Mouse (Mus musculus): ENCODE data around the gene Saa1. TPM values are rescaled to one million over a fixed set of nuclear protein-coding genes. Genes with fewer than 3 reads are reported as not detected.

Saa1 gene
- polyA plus RNA-seq (2014; fragmentation: Illumina TruSeq; extraction: RNeasy Lipid Tissue Mini Kit (QIAGEN cat#74804); ENCODE audit: insufficient read depth, low read depth, low replicate concordance): not detected

GRCm38 (mm10) chr7:46742880-46743279 is at the start of gene Saa1:
Gene Saa1 (minus strand): TSS chr7:46742980.

GRCm38 (mm10) chr7:46751490-46751889 is 8.7 kb upstream of the Saa1 start, which contains the start of gene Saa2:
Gene Saa2 (plus strand): TSS chr7:46751790.

GRCm38 (mm10) chr7:46732458-46732857 is 10.3 kb downstream of the Saa1 start, which contains the start of gene Saa4:
Gene Saa4 (minus strand): TSS chr7:46732603.

DNA sequence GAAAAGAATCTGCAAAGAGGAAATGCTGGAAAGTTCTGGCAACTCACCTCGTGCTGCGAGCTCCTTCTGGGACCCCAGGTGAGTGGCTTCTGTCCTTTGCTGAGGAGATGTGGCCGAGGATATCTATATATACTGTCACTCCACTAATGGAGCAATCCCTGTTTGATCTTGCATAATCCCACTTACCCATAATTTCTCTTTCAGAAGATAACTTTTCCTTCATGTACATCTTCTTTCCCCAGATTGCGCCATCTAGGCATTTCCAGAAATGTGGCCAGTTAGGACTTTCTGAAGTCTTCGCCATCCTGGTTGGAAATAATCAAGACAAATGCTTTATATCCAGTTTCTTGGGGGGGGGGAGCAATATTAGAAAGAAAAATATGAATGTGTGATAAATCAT is 27.2 kb downstream of the Saa1 start, which contains the start of gene Saa3:
Gene Saa3, minus strand, starts transcription at position 101 of the 400 bp plus-strand sequence.

GRCm38 (mm10) chr7:46710390-46710844 is 32.4 kb downstream of the Saa1 start, which contains the start of gene Saal1:
Gene Saal1 (minus strand): TSS chr7:46710680.

Other genes with a start within 250 kb of the Saa1 start
- gene Sergef, start 103.2 kb downstream of the Saa1 start, polyA plus RNA-seq (2014; fragmentation: Illumina TruSeq; extraction: RNeasy Lipid Tissue Mini Kit (QIAGEN cat#74804); ENCODE audit: insufficient read depth, low read depth, low replicate concordance): 7.2 TPM
- not detected for gene Tph1, start 70.4 kb downstream of the Saa1 start, polyA plus RNA-seq (2014; fragmentation: Illumina TruSeq; extraction: RNeasy Lipid Tissue Mini Kit (QIAGEN cat#74804); ENCODE audit: insufficient read depth, low read depth, low replicate concordance)
- gene Saal1, start 32.3 kb downstream of the Saa1 start, polyA plus RNA-seq (2014; fragmentation: Illumina TruSeq; extraction: RNeasy Lipid Tissue Mini Kit (QIAGEN cat#74804); ENCODE audit: insufficient read depth, low read depth, low replicate concordance): 5.7 TPM
- gene Saa3, start 27.3 kb downstream of the Saa1 start, polyA plus RNA-seq (2014; fragmentation: Illumina TruSeq; extraction: RNeasy Lipid Tissue Mini Kit (QIAGEN cat#74804); ENCODE audit: insufficient read depth, low read depth, low replicate concordance): 26.5 TPM
- gene Saa4, start 10.4 kb downstream of the Saa1 start, polyA plus RNA-seq (2014; fragmentation: Illumina TruSeq; extraction: RNeasy Lipid Tissue Mini Kit (QIAGEN cat#74804); ENCODE audit: insufficient read depth, low read depth, low replicate concordance): not detected
- not detected for gene Saa2, start 8.8 kb upstream of the Saa1 start, polyA plus RNA-seq (2014; fragmentation: Illumina TruSeq; extraction: RNeasy Lipid Tissue Mini Kit (QIAGEN cat#74804); ENCODE audit: insufficient read depth, low read depth, low replicate concordance)
- 14.7 TPM for gene Hps5, start 53.1 kb upstream of the Saa1 start, polyA plus RNA-seq (2014; fragmentation: Illumina TruSeq; extraction: RNeasy Lipid Tissue Mini Kit (QIAGEN cat#74804); ENCODE audit: insufficient read depth, low read depth, low replicate concordance)
- 16.3 TPM for gene Gtf2h1, start 53.1 kb upstream of the Saa1 start, polyA plus RNA-seq (2014; fragmentation: Illumina TruSeq; extraction: RNeasy Lipid Tissue Mini Kit (QIAGEN cat#74804); ENCODE audit: insufficient read depth, low read depth, low replicate concordance)
- gene Ldha, start 98.5 kb upstream of the Saa1 start, polyA plus RNA-seq (2014; fragmentation: Illumina TruSeq; extraction: RNeasy Lipid Tissue Mini Kit (QIAGEN cat#74804); ENCODE audit: insufficient read depth, low read depth, low replicate concordance): 317 TPM
- not detected for gene Ldhc, start 118.2 kb upstream of the Saa1 start, polyA plus RNA-seq (2014; fragmentation: Illumina TruSeq; extraction: RNeasy Lipid Tissue Mini Kit (QIAGEN cat#74804); ENCODE audit: insufficient read depth, low read depth, low replicate concordance)
- 82.7 TPM for gene Tsg101, start 177.0 kb upstream of the Saa1 start, polyA plus RNA-seq (2014; fragmentation: Illumina TruSeq; extraction: RNeasy Lipid Tissue Mini Kit (QIAGEN cat#74804); ENCODE audit: insufficient read depth, low read depth, low replicate concordance)
- gene Uevld, start 215.5 kb upstream of the Saa1 start, polyA plus RNA-seq (2014; fragmentation: Illumina TruSeq; extraction: RNeasy Lipid Tissue Mini Kit (QIAGEN cat#74804); ENCODE audit: insufficient read depth, low read depth, low replicate concordance): 3.8 TPM
- gene Gm9999, start 240.6 kb upstream of the Saa1 start, polyA plus RNA-seq (2014; fragmentation: Illumina TruSeq; extraction: RNeasy Lipid Tissue Mini Kit (QIAGEN cat#74804); ENCODE audit: insufficient read depth, low read depth, low replicate concordance): not detected

All from lung, adult 10 weeks (tissue).